Mouse (Mus musculus) lung, postnatal 36 days (tissue): ENCODE data around the gene Ints5.
A peak's percentile ranks its signal among the peaks of the same experiment; 100 is the strongest.

Experiments
- DNase-seq: peaks from one replicate; pipeline ENCODE4 v3.0.0; 2022; ENCODE audit warnings: mixed read lengths

The Ints5 gene

DNA sequence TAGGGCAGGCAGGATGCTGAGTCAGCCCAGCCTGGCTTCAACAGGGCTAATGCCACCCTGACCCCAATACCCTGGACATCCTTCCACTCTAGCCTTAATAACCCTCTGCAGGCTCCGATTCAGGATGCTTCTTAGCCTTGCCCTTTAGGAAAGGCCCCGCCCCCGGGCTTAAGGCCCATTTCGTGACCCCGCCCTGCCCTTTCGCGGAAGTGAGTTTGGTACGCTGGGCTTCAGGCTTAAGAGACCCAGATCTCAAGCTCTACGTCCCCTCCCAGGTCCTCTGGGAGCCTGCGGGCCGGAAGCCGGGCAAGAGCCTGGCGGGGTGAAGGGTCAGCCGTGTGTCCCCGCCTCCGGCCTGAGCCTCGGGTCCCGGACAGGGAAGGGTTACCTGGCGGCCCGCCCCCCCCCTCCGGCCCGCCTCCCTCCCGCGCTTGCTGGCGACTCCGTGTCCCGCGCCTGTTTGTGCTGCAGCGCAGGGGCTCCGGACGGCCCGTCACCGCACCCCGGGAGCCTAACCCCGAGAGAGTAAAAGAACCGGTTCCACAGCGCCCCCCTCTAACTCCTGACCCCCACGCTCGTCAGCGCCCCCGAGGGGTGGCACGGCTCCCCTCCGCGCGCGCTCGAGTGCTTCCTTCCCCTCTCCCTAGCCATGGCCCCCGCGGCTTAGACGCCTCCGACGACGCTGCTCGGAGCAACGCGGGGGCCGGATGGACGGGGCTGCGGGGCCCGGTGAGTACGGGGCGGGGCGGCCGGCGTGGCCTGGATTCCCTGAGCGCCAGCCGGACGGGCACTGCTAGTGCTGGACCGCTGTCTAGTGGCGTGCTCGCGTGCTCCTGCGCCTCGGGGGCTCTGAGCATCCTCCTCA, 36.7 kb downstream of the Ints5 start, which contains the start of the genes Rom1 and Eml3:
Gene Rom1 (minus strand): TSS at position 133 of the 865 bp plus-strand sequence.
Gene Eml3 (plus strand): TSS at position 329 of the 865 bp plus-strand sequence.
- DNase-seq, result peak; percentile 96

DNA sequence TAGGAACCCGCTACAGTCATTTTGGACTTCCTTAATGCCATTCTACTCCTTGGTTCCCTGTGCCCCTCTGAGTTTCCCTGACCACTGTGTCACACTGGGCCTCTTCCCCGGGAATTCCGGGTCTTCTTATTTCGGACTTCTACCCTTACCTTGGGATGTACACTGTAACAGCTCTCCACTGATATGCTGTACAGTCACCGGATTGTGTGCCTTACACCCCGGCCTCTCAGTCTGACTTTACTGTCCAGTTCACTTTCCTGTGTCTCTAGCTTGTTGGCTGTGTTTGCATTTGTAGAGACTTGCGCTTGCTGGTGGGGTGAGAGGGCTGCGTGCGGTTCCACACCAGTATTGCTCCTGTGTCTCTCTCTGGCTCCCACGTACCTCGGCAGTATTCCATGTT, 37.3 kb downstream of the Ints5 start:
- DNase-seq, result no peak

DNA sequence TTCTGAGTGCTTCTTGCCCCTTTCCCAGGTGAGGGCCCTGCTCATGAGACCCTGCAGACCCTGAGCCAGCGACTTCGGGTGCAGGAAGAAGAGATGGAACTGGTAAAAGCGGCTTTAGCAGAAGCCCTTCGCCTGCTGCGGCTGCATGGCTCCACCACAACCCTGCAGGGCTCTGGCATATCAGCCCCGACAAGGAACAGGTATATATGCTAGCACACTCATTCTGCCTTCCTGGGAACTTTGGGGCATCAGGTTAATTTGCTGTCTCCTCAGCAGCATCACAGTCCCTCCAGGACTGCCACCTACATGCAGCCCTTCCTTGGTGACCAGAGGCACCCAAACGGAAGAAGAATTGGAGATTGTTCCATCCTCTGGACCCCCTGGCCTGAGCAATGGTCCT, 38.0 kb downstream of the Ints5 start:
- no peak for DNase-seq

DNA sequence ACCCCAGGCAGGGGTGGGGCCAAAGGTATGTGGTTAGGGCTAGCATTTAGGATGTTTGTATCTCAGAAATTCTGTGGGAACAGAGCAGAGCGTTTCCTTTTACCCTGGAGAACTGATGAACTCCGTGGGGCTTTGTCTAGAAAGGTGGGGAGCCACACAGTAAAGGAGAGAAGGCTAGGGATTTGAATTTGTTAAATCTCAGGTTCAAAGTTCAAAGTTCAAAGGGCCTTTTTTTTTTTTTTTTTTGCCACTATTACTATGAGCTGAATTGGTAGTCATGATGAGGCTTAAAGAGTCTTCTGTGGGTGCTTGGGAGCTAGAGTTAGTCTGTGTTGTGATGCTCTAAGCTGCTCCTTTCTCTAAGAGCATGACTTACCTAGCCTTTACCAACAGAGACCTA, 43.9 kb downstream of the Ints5 start:
- DNase-seq, result no peak

DNA sequence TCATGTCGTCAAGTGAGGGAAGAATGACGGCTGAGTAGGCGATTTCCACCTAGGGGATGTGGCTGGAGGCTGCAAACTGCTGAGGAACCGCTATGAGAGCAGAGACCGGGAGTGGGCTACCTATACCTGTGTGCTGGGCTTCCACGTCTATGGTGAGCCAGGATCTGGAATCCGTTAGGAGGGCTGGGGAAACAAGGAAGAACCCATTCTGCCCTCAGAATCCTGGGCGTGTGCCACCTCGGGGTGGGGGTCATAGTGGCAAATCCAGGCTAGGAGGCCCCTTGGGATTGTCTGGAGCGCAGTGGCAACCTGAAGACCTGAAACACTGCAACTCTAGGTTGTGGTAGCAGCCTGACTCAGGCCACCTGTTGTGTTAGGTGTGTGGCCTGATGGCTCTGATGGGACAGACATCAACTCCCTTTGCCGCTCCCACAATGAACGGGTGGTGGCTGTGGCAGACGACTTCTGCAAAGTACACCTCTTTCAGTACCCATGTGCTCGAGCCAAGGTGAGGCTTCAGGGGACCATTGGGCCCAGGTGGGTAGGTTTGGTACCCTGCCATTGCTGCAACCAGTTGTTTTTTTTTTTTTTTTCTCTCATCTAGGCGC, 47.8 kb downstream of the Ints5 start:
- no peak for DNase-seq

DNA sequence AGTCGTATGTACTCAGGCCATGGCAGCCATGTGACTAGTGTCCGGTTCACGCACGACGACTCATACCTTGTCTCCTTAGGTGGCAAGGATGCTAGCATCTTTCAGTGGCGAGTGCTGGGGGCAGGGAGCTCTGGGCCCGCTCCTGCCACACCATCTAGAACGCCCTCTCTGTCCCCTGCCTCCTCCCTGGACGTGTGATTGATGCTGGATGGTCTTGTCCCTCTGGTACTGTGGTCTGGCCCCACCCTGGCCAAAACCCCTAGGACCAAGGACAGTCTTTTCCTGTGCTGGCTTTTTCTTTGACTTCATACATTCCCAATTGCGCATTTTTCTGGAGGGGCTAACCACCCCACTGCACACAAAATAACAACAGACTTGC, 48.3 kb downstream of the Ints5 start:
- DNase-seq, result no peak

DNA sequence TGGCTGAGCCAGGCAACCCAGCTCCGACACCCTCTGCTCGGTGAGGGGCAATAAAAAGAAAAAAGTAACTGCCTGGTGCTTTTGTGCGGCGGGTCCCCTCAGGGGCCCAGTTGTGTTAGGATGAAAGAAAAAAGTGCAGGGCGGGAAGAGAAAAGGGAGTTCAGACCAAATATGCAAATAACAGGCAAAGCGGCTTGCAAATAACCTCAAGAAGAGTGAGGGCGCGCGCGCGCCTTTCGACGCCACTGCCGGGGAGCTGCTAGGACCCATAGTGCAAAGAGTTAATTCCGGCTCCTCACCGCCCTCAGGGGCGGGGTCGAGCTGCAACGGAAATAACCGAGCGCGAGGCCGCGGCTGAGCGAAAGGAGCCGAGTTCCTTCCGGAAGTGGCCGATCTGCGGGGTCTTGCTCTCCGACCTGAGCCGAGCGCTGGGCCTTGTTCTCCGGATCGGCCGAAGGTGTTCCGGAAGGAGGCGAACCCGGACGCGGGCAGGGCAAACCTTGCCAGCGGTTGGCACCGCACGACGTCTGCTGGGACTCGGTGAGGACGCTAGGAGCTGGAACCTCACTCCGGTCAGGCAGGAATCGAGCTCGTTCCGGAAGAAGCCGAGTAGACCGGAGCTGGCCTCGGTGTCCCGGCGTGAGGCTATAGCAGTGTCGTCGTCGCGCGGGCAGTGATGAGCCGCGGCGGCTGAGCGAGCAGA, 48.9 kb downstream of the Ints5 start, which contains the start of gene Mta2:
Gene Mta2 (plus strand): TSS at position 361 of the 703 bp plus-strand sequence.
- DNase-seq, result peak; percentile 96

DNA sequence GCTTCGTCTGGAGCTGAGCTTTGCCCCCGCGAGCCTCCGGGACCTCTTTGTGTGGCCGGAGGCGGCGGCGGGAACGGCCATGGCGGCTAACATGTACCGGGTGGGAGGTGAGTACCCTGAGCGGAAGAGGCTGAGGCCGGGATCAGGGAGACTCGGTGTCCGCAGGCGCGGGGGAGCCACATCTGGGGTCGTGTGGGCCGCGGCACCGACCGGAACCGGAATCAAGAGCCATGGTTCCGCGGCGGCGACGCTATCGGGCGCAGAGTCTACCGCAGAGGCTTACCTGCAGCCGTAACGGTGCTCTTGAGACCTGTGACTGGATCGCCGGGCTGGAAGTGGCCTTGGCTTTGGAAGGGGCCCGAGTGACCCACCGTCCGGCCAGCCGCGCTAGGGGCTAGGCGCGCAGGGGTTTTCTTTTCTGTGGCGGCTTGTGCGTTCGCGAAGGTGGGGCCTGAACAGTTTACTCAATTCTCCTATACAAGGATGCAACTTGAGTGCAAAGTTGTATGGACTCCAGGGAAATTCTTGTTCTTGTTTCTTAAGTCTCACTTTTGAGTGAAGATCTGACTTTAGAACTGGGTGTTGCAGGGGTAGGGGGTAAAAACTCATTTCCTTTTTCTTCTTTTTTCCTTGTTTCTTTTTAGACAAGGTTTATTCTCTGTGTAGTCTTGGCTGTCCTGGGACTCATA, 49.6 kb downstream of the Ints5 start:
- DNase-seq, result peak; percentile 54

DNA sequence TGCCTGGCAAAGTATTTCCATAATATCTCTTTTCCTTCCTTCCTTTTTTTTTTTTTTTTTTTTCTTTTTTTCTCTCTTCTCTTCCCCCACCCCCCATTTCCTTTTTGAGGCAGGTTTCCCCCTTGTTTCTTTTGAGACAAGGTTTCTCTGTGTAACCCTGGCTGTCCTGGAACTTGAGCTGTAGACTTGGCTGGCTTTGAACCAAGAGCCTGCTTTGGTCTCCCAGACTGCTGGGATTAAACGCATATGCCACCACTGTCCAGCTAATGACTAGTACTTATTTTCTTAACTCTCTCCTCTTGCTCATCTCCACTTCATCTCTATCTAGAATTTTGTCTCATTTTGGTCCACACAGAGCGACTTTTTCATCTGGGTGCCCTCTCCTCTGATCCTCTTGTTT, 50.2 kb downstream of the Ints5 start:
- DNase-seq, result no peak

DNA sequence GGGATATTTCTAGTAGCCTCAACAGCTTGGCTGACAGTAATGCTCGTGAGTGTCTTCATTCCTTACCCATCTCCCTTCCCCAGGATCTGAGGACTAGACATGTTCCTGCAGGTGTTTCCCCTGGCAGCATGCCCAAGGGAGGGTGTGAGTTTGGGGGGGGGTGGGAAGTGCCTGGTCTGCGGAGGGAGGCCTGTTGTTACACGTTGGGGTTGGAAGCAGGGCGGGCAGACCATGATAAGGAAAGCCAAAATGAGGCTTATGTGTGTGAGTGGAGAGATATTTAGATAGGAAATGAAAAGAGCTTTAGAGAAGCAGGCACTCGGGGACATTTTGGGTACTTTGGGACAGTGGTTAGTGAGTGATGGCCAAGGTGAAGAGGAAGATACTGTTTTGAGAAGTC, 51.3 kb downstream of the Ints5 start:
- DNase-seq, result no peak

DNA sequence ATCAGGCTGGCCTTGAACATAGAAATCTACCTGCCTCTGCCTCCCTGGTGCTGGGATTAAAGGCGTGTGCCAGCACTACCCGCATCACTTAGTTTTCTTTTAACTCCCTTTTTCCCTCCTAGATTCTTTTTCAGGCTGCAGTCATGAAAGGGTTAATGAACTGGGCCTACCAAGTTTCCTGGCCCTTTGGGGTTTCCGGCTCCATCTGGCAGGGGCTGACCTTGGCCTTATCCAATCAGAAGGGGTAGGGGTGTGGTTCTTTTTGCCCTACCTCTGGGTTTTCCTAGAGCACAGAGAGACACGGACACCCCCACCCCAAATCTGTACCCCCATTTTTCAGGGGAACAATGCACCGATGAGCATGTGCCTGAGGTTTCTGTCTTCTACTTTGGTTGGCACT, 51.9 kb downstream of the Ints5 start:
- DNase-seq, result peak; percentile 86

DNA sequence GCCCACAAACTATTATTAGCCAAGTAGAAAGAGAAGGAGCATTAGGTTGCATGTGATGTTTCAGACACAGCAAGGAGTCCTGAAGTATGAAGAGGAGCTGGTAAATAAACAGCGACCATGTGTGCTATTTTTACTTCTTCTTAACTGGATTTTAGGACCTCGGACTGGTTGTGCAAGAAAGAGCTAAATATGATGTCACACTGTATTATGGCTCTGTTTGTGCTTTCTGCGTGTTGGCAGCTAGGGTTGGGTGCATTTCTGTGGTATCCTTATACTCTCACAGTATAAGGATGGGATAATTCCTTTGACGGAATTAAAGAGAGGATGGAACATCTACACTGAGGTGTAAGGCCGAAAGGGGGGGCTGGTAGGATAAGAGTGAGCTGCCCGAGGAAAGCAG, 52.4 kb downstream of the Ints5 start:
- DNase-seq, result no peak

DNA sequence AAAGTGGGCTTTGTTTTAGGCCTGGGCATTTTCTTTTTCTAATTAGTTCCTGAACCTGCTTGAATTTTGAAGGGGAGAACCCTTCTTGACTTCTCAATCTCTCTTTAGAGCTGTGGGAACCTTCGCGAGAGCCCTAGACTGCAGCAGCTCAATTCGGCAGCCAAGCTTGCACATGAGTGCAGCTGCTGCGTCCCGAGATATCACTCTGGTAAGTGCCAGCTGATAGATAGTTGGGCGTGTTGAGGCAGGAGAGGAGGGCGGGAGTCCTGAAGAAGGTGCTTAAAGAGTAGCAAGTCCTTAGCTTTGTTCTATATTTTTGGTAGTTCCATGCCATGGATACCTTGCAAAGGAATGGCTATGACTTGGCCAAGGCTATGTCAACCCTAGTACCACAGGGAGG, 54.1 kb downstream of the Ints5 start:
- DNase-seq, result no peak
